Mouse (Mus musculus): Measurements from ENCODE around the gene Smpdl3a. TPM values are rescaled to one million over a fixed set of nuclear protein-coding genes. Genes with fewer than 3 reads are reported as not detected.

Smpdl3a gene
- 10.5 and 10.7 TPM in 2 replicates for polyA plus RNA-seq (2016; fragmentation: Nextera tagmentation; extraction: Ambion mirVana)

GRCm38 (mm10) chr10:57794018-57794417 lies at the start of gene Smpdl3a:
TSS of gene Smpdl3a (plus strand) at chr10:57794335.
- Histone ChIP-seq H3K9ac (peak within 1 kb of the TSS; percentile 63), H3K27me3 (no peaks in the 10 kb centered on the region), H3K4me2 (replicated peaks) (peak within 1 kb of the TSS; percentile 93), H3K27ac (no peak within 1 kb of the TSS), H3K4me3 (peak within 1 kb of the TSS; percentile 51), H3K4me1 (peaks cover 7% of the 10 kb centered on the region), H3K36me3 (no peaks in the 10 kb centered on the region), H3K9me3 (0 out of 2 replicates have a peak, but pooled peaks cover 3% of the 10 kb centered on the region)
- ATAC-seq (ENCODE audit: insufficient number of reproducible peaks, insufficient read depth, low FRiP score, low TSS enrichment): no peak
- WGBS: 77% methylated on average over 7 of the region's 7 CpGs

- no peaks in the 10 kb centered on the region for H3K36me3 ChIP-seq
- no peak overlapping the region for H3K4me3 ChIP-seq
- ATAC-seq (ENCODE audit: insufficient number of reproducible peaks, insufficient read depth, low FRiP score, low TSS enrichment): no peak
- no peak overlapping the region for H3K4me2 ChIP-seq (replicated peaks)
- H3K9ac ChIP-seq: no peak overlapping the region
- H3K4me1 ChIP-seq: no peaks in the 10 kb centered on the region
- H3K27me3 ChIP-seq: no peaks in the 10 kb centered on the region
- no peaks in the 10 kb centered on the region for H3K9me3 ChIP-seq
- no peak overlapping the region for H3K27ac ChIP-seq
Measured at GRCm38 (mm10) chr10:57745452-57745851, 48.7 kb upstream of the Smpdl3a start.

- Histone ChIP-seq H3K27me3 (no peaks in the 10 kb centered on the region), H3K36me3 (no peaks in the 10 kb centered on the region), H3K4me3 (no peak overlapping the region), H3K9ac (no peak overlapping the region), H3K27ac (no peak overlapping the region), H3K9me3 (no peaks in the 10 kb centered on the region), H3K4me1 (no peaks in the 10 kb centered on the region), H3K4me2 (replicated peaks) (no peak overlapping the region)
- ATAC-seq (ENCODE audit: insufficient number of reproducible peaks, insufficient read depth, low FRiP score, low TSS enrichment): no peak
Measured at GRCm38 (mm10) chr10:57747127-57747526, 47.0 kb upstream of the Smpdl3a start.

- no peak for ATAC-seq (ENCODE audit: insufficient number of reproducible peaks, insufficient read depth, low FRiP score, low TSS enrichment)
- WGBS: 74% methylated on average over 1 of the region's 1 CpGs
Measured at GRCm38 (mm10) chr10:57753343-57753742, 40.8 kb upstream of the Smpdl3a start.

GRCm38 (mm10) chr10:57755201-57755736 lies 38.9 kb upstream of the Smpdl3a start:
- H3K27me3 ChIP-seq: no peaks in the 10 kb centered on the region
- no peak for ATAC-seq (ENCODE audit: insufficient number of reproducible peaks, insufficient read depth, low FRiP score, low TSS enrichment)
- no peak overlapping the region for H3K9ac ChIP-seq
- no peak overlapping the region for H3K4me3 ChIP-seq
- no peaks in the 10 kb centered on the region for H3K36me3 ChIP-seq
- 83% methylated on average over 2 of the region's 2 CpGs for WGBS
- H3K4me1 ChIP-seq: no peaks in the 10 kb centered on the region
- H3K4me2 ChIP-seq (replicated peaks): no peak overlapping the region
- no peak overlapping the region for H3K27ac ChIP-seq
- H3K9me3 ChIP-seq: no peaks in the 10 kb centered on the region

More at GRCm38 (mm10) chr10:57753343-57753742, 40.8 kb upstream of the Smpdl3a start:
- Histone ChIP-seq H3K4me2 (replicated peaks) (no peak overlapping the region), H3K27ac (no peak overlapping the region), H3K9me3 (no peaks in the 10 kb centered on the region), H3K4me1 (no peaks in the 10 kb centered on the region), H3K27me3 (no peaks in the 10 kb centered on the region), H3K4me3 (no peak overlapping the region), H3K36me3 (no peaks in the 10 kb centered on the region), H3K9ac (no peak overlapping the region)

- no peaks in the 10 kb centered on the region for H3K36me3 ChIP-seq
- no peak for ATAC-seq (ENCODE audit: insufficient number of reproducible peaks, insufficient read depth, low FRiP score, low TSS enrichment)
- H3K4me1 ChIP-seq: no peaks in the 10 kb centered on the region
- no peaks in the 10 kb centered on the region for H3K27me3 ChIP-seq
- no peak overlapping the region for H3K9ac ChIP-seq
- H3K4me3 ChIP-seq: no peak overlapping the region
- no peak overlapping the region for H3K4me2 ChIP-seq (replicated peaks)
- H3K27ac ChIP-seq: no peak overlapping the region
- H3K9me3 ChIP-seq: no peaks in the 10 kb centered on the region
- 89% methylated on average over 2 of the region's 2 CpGs for WGBS
Measured at GRCm38 (mm10) chr10:57758999-57759398, 35.1 kb upstream of the Smpdl3a start.

GRCm38 (mm10) chr10:57760694-57761093 lies 33.4 kb upstream of the Smpdl3a start:
- H3K4me2 ChIP-seq (replicated peaks): no peak overlapping the region
- no peaks in the 10 kb centered on the region for H3K4me1 ChIP-seq
- H3K27me3 ChIP-seq: no peaks in the 10 kb centered on the region
- no peaks in the 10 kb centered on the region for H3K9me3 ChIP-seq
- H3K36me3 ChIP-seq: no peaks in the 10 kb centered on the region
- no peak overlapping the region for H3K9ac ChIP-seq
- no peak for ATAC-seq (ENCODE audit: insufficient number of reproducible peaks, insufficient read depth, low FRiP score, low TSS enrichment)
- no peak overlapping the region for H3K4me3 ChIP-seq
- no peak overlapping the region for H3K27ac ChIP-seq
- whole genome bisulfite sequencing: 68% methylated on average over 3 of the region's 3 CpGs

- Histone ChIP-seq H3K27ac (no peak overlapping the region), H3K4me3 (no peak overlapping the region), H3K36me3 (no peaks in the 10 kb centered on the region), H3K4me1 (no peaks in the 10 kb centered on the region), H3K9me3 (no peaks in the 10 kb centered on the region), H3K4me2 (replicated peaks) (no peak overlapping the region), H3K9ac (no peak overlapping the region), H3K27me3 (no peaks in the 10 kb centered on the region)
- 30% methylated on average over 1 of the region's 1 CpGs for WGBS
- ATAC-seq (ENCODE audit: insufficient number of reproducible peaks, insufficient read depth, low FRiP score, low TSS enrichment): no peak
Measured at GRCm38 (mm10) chr10:57763044-57763443, 31.1 kb upstream of the Smpdl3a start.

- H3K9ac ChIP-seq: no peak overlapping the region
- H3K27me3 ChIP-seq: no peaks in the 10 kb centered on the region
- H3K4me1 ChIP-seq: peaks cover 19% of the 10 kb centered on the region
- no peak overlapping the region for H3K4me3 ChIP-seq
- ATAC-seq (ENCODE audit: insufficient number of reproducible peaks, insufficient read depth, low FRiP score, low TSS enrichment): no peak
- 44% methylated on average over 13 of the region's 13 CpGs for WGBS
- no peaks in the 10 kb centered on the region for H3K9me3 ChIP-seq
- H3K36me3 ChIP-seq: no peaks in the 10 kb centered on the region
- no peak overlapping the region for H3K4me2 ChIP-seq (replicated peaks)
- 0 out of 2 replicates have a peak overlapping the region, but pooled peaks have one; percentile 23 for H3K27ac ChIP-seq
Measured at GRCm38 (mm10) chr10:57783289-57784130, 10.6 kb upstream of the Smpdl3a start.

GRCm38 (mm10) chr10:57784131-57784875 lies 9.8 kb upstream of the Smpdl3a start:
- Histone ChIP-seq H3K27ac (0 out of 2 replicates have a peak overlapping the region, but pooled peaks have one; percentile 46), H3K4me1 (peaks cover 19% of the 10 kb centered on the region), H3K36me3 (no peaks in the 10 kb centered on the region), H3K9me3 (no peaks in the 10 kb centered on the region), H3K9ac (no peak overlapping the region), H3K4me2 (replicated peaks) (peak overlapping the region; percentile 43), H3K4me3 (0 out of 2 replicates have a peak overlapping the region, but pooled peaks have one; percentile 2), H3K27me3 (no peaks in the 10 kb centered on the region)
- 13% methylated on average over 7 of the region's 7 CpGs for WGBS
- 0 out of 2 replicates have a peak, but pooled peaks have one; percentile 52 for ATAC-seq (ENCODE audit: insufficient number of reproducible peaks, insufficient read depth, low FRiP score, low TSS enrichment)

GRCm38 (mm10) chr10:57784876-57785150 lies 9.3 kb upstream of the Smpdl3a start, which contains the start of gene Fabp7:
TSS of gene Fabp7 (plus strand) at chr10:57784881.
- Histone ChIP-seq H3K4me3 (0 out of 2 replicates have a peak within 1 kb of the TSS, but pooled peaks have one; percentile 2), H3K4me1 (peaks cover 19% of the 10 kb centered on the region), H3K9ac (no peak within 1 kb of the TSS; the same call in 1 of the 2 replicates), H3K36me3 (no peaks in the 10 kb centered on the region), H3K27me3 (no peaks in the 10 kb centered on the region), H3K27ac (0 out of 2 replicates have a peak within 1 kb of the TSS, but pooled peaks have one; percentile 46), H3K9me3 (no peaks in the 10 kb centered on the region), H3K4me2 (replicated peaks) (peak within 1 kb of the TSS; percentile 43)
- ATAC-seq (ENCODE audit: insufficient number of reproducible peaks, insufficient read depth, low FRiP score, low TSS enrichment): 0 out of 2 replicates have a peak, but pooled peaks have one; percentile 35
- whole genome bisulfite sequencing: 21% methylated on average over 7 of the region's 7 CpGs
